Mouse (Mus musculus): ENCODE measurements around the gene Daxx.

GRCm38 (mm10) chr17:33865330-33866030 lies 43.7 kb upstream of the Daxx start:
- TF ChIP-seq CTCF (IDR thresholded peaks at IDR 0.05; ENCODE audit: borderline replicate concordance, control insufficient read depth, extremely low read depth, insufficient read depth, low read length, poor library complexity) = no peak
- TF ChIP-seq POLR2A (IDR thresholded peaks at IDR 0.05; ENCODE audit: control insufficient read depth, extremely low read depth, insufficient read depth, low read length, poor library complexity) = no peak

Data from thymus, adult 2 months (tissue).